Mouse (Mus musculus) small intestine, adult 2 months (tissue): Measurements from ENCODE around the gene Fam20b.

Experiments used
- CTCF ChIP-seq: fragments of 200-500 bp; IDR thresholded peaks from 2 replicates; pipeline ENCODE4 v1.5.1; 2012; ENCODE audit warnings: low read depth, mild to moderate bottlenecking, control low read depth, inconsistent platforms, low read length, moderate library complexity, mixed read lengths; ENCODE audit not compliant: insufficient replicate concordance, insufficient read length; ENCODE audit errors: extremely low read depth
- POLR2A ChIP-seq: fragments of 200-500 bp; IDR thresholded peaks from 2 replicates; pipeline ENCODE4 v1.6.1; 2012; ENCODE audit warnings: low read depth, mild to moderate bottlenecking, control low read depth, inconsistent platforms, low read length, moderate library complexity

- TF ChIP-seq CTCF, result no peak
- TF ChIP-seq POLR2A, result no peak
Observed at GRCm38 (mm10) chr1:156764584-156764983, 45.7 kb upstream of the Fam20b start.
